Mouse (Mus musculus) granulocyte monocyte progenitor cell, adult 5-6 weeks (primary cell): ENCODE results near the gene Ccdc105. TPM values are rescaled to one million over a fixed set of nuclear protein-coding genes. Genes with fewer than 3 reads are reported as not detected.

Source experiments
- ATAC-seq: replicated peaks from 2 replicates; pipeline ENCODE4 v1.8.0; 2016; ENCODE audit warnings: mild to moderate bottlenecking, moderate TSS enrichment, inconsistent platforms; ENCODE audit not compliant: poor library complexity, severe bottlenecking
- total RNA-seq, 2 experiments: library from RNA; stranded (forward) in 1 of 2; stranded (reverse) in 1 of 2; fragments of 200-712, 200-1000 nt in 1 of 2; fragments of >200 nt in 1 of 2; fragmentation: Nextera tagmentation in 1 of 2; gene quantifications; 2 replicates each; pipeline ENCODE4 v1.2.3; 2014 to 2017

Ccdc105 gene
- total RNA-seq, 2 experiments from 2014 or later, result not detected

- ATAC-seq, result no peak
These were observed 34.8 kb downstream of the Ccdc105 start, which contains the start of gene Casp14 for GRCm38 (mm10) chr10:78718056-78718455. TSS of gene Casp14 (minus strand) at chr10:78718294.

GRCm38 (mm10) chr10:78716231-78716630 lies 36.6 kb downstream of the Ccdc105 start:
- ATAC-seq, result no peak

GRCm38 (mm10) chr10:78715156-78715555 lies 37.7 kb downstream of the Ccdc105 start:
- no peak for ATAC-seq

- peak; percentile 78 for ATAC-seq
These were observed 38.7 kb downstream of the Ccdc105 start for GRCm38 (mm10) chr10:78714129-78714528.

GRCm38 (mm10) chr10:78710706-78711105 lies 42.2 kb downstream of the Ccdc105 start:
- no peak for ATAC-seq

- ATAC-seq, result no peak
These were observed 52.0 kb downstream of the Ccdc105 start for GRCm38 (mm10) chr10:78700881-78701280.

Other genes starting within 250 kb of the Ccdc105 start
- gene Olfr1358, start 235.6 kb downstream of the Ccdc105 start, total RNA-seq (2014; fragmentation: Nextera tagmentation), result not detected in 2 replicates
- gene Olfr1358, start 235.6 kb downstream of the Ccdc105 start, total RNA-seq (2017), result not detected in 2 replicates
- gene Ilvbl, start 178.7 kb downstream of the Ccdc105 start, total RNA-seq (2014; fragmentation: Nextera tagmentation), result 32.0 and 52.0 TPM in 2 replicates
- 15.7 and 19.9 TPM in 2 replicates for gene Ilvbl, start 178.7 kb downstream of the Ccdc105 start, total RNA-seq (2017)
- 0.21 and 2.4 TPM in 2 replicates for gene Syde1, start 161.1 kb downstream of the Ccdc105 start, total RNA-seq (2014; fragmentation: Nextera tagmentation)
- gene Syde1, start 161.1 kb downstream of the Ccdc105 start, total RNA-seq (2017), result 0.43 and 0.67 TPM in 2 replicates
- not detected in 2 replicates for gene Olfr1357, start 135.0 kb downstream of the Ccdc105 start, total RNA-seq (2014; fragmentation: Nextera tagmentation)
- not detected in 2 replicates for gene Olfr1357, start 135.0 kb downstream of the Ccdc105 start, total RNA-seq (2017)
- gene Casp14, start 34.8 kb downstream of the Ccdc105 start, total RNA-seq (2014; fragmentation: Nextera tagmentation), result not detected in 2 replicates
- not detected in 2 replicates for gene Casp14, start 34.8 kb downstream of the Ccdc105 start, total RNA-seq (2017)
- not detected in 2 replicates for gene Slc1a6, start 27.4 kb upstream of the Ccdc105 start, total RNA-seq (2014; fragmentation: Nextera tagmentation)
- not detected in 2 replicates for gene Slc1a6, start 27.4 kb upstream of the Ccdc105 start, total RNA-seq (2017)
- gene Olfr1356, start 99.1 kb upstream of the Ccdc105 start, total RNA-seq (2014; fragmentation: Nextera tagmentation), result not detected in 2 replicates
- gene Olfr1356, start 99.1 kb upstream of the Ccdc105 start, total RNA-seq (2017), result not detected in 2 replicates
- gene Olfr1355, start 122.5 kb upstream of the Ccdc105 start, total RNA-seq (2014; fragmentation: Nextera tagmentation), result not detected in 2 replicates
- gene Olfr1355, start 122.5 kb upstream of the Ccdc105 start, total RNA-seq (2017), result not detected in 2 replicates
- not detected in 2 replicates for gene Olfr1354, start 160.1 kb upstream of the Ccdc105 start, total RNA-seq (2014; fragmentation: Nextera tagmentation)
- gene Olfr1354, start 160.1 kb upstream of the Ccdc105 start, total RNA-seq (2017), result not detected in 2 replicates
- gene Olfr8, start 197.6 kb upstream of the Ccdc105 start, total RNA-seq (2014; fragmentation: Nextera tagmentation), result not detected in 2 replicates
- not detected in 2 replicates for gene Olfr8, start 197.6 kb upstream of the Ccdc105 start, total RNA-seq (2017)
- gene Olfr1353, start 210.2 kb upstream of the Ccdc105 start, total RNA-seq (2014; fragmentation: Nextera tagmentation), result not detected in 2 replicates
- gene Olfr1353, start 210.2 kb upstream of the Ccdc105 start, total RNA-seq (2017), result not detected in 2 replicates
- gene Olfr1352, start 228.0 kb upstream of the Ccdc105 start, total RNA-seq (2014; fragmentation: Nextera tagmentation), result not detected in 2 replicates
- not detected in 2 replicates for gene Olfr1352, start 228.0 kb upstream of the Ccdc105 start, total RNA-seq (2017)